Mouse (Mus musculus) intestine, embryonic 15.5 days (tissue): ENCODE data around the gene Lect2. TPM values are rescaled to one million over a fixed set of nuclear protein-coding genes. Genes with fewer than 3 reads are reported as not detected.

Experiments used
- polyA plus RNA-seq: library from polyadenylated mRNA; unstranded; fragments of >200 nt; fragmentation: Nextera tagmentation; extraction: Ambion mirVana; gene quantifications from 2 replicates; pipeline ENCODE4 v1.2.1, GENCODE M21; 2015

The Lect2 gene
- polyA plus RNA-seq, 1 experiment from 2014 or later: 13.2 TPM

Other genes starting within 250 kb of the Lect2 start
- gene Gm3045, start 121.9 kb downstream of the Lect2 start, polyA plus RNA-seq: not detected in 2 replicates
- 0.10 and 0.13 TPM in 2 replicates for gene Slc25a48, start 110.1 kb downstream of the Lect2 start, polyA plus RNA-seq
- gene Il9, start 66.3 kb downstream of the Lect2 start, polyA plus RNA-seq: not detected in 2 replicates
- gene Fbxl21, start 26.0 kb downstream of the Lect2 start, polyA plus RNA-seq: 1.2 and 2.1 TPM in 2 replicates
- 120 and 123 TPM in 2 replicates for gene Tgfbi, start 61.0 kb upstream of the Lect2 start, polyA plus RNA-seq
- gene Smad5, start 154.5 kb upstream of the Lect2 start, polyA plus RNA-seq: 19.3 and 19.5 TPM in 2 replicates
- gene Gm45623, start 205.3 kb upstream of the Lect2 start, polyA plus RNA-seq: 0.50 and 1.00 TPM in 2 replicates